In genomic region chr1:75653671-75654076, GRCm38 (mm10) we compare ENCODE assay signal across 8 mouse cellular contexts.
DNase-seq lines count a peak whose midpoint lies in the region; ATAC-seq lines count a peak whose summit lies in the region.

No protein-coding gene starts in this region.

- H3K27me3 ChIP-seq in midbrain, embryonic 13.5 days: peaks cover 32% of the 10 kb centered on the region
- no peaks in the 10 kb centered on the region for H3K27me3 ChIP-seq in stomach, embryonic 16.5 days (ENCODE audit: control insufficient read depth, insufficient read depth, low read length)

- H3K9me3 ChIP-seq in midbrain, embryonic 13.5 days: no peaks in the 10 kb centered on the region
- no peaks in the 10 kb centered on the region for H3K9me3 ChIP-seq in stomach, embryonic 16.5 days (replicated peaks; ENCODE audit: control insufficient read depth, low read length)

- intact Hi-C loops in left cerebral cortex, postnatal 36 days (cut with DNase I): loop anchor here (2.0 to 5.0 kb wide), 2 partner anchors 274 to 1863 kb away; no protein-coding TSS in a partner anchor

- peak; percentile 82 for ATAC-seq in midbrain, embryonic 13.5 days
- ATAC-seq in stomach, embryonic 16.5 days (ENCODE audit: insufficient read depth, low FRiP score): peak; percentile 37; the same call in 1 of the 2 replicates

- DNase-seq in urinary bladder, adult 18-20 months (ENCODE audit: low spot score in 2 of 2): peak; percentile 3 to 41
- DNase-seq in urinary bladder, postnatal 10 days (ENCODE audit: low spot score): no peak
- peak; percentile 69 for DNase-seq in embryo, embryonic 9.5 days (ENCODE audit: extremely low spot score)
- DNase-seq in heart, adult 11 months: peak; percentile 97
- DNase-seq in kidney, adult 11 months: peak; percentile 57
- peak; percentile 73 to 76 for DNase-seq in left cerebral cortex, postnatal 36 days (ENCODE audit: low spot score in 2 of 2)

- H3K9ac ChIP-seq in midbrain, embryonic 13.5 days (replicated peaks): no peak overlapping the region
- no peak overlapping the region for H3K9ac ChIP-seq in stomach, embryonic 16.5 days (ENCODE audit: low read length)

- peaks cover 10% of the 10 kb centered on the region for H3K4me1 ChIP-seq in midbrain, embryonic 13.5 days (replicated peaks)
- no peaks in the 10 kb centered on the region; the same call in 1 of the 2 replicates for H3K4me1 ChIP-seq in stomach, embryonic 16.5 days (ENCODE audit: control insufficient read depth, insufficient read depth, low read length)

- 2% methylated on average over 9 of the region's 9 CpGs for WGBS in midbrain, embryonic 13.5 days
- WGBS in stomach, embryonic 16.5 days: 5% methylated on average over 9 of the region's 9 CpGs

- H3K27ac ChIP-seq in midbrain, embryonic 13.5 days: no peak overlapping the region
- H3K27ac ChIP-seq in stomach, embryonic 16.5 days (ENCODE audit: low read length): no peak overlapping the region

- no peak overlapping the region for H3K4me3 ChIP-seq in midbrain, embryonic 13.5 days (replicated peaks)
- H3K4me3 ChIP-seq in stomach, embryonic 16.5 days (replicated peaks; ENCODE audit: low read length): no peak overlapping the region; the same call in 1 of the 2 replicates

- no peaks in the 10 kb centered on the region for H3K36me3 ChIP-seq in midbrain, embryonic 13.5 days
- H3K36me3 ChIP-seq in stomach, embryonic 16.5 days (ENCODE audit: control insufficient read depth, insufficient read depth, low read length): no peaks in the 10 kb centered on the region

- peak overlapping the region; percentile 34 for H3K4me2 ChIP-seq in midbrain, embryonic 13.5 days (replicated peaks)
- H3K4me2 ChIP-seq in stomach, embryonic 16.5 days (ENCODE audit: low read depth, low read length): peak overlapping the region; percentile 25; the same call in 1 of the 2 replicates
